Mouse (Mus musculus) heart, postnatal 0 days (tissue): ENCODE results near the gene Nuak2. TPM values are rescaled to one million over a fixed set of nuclear protein-coding genes. Genes with fewer than 3 reads are reported as not detected.
A peak's percentile ranks its signal among the peaks of the same experiment; 100 is the strongest.

ENCODE experiments used
- ATAC-seq: fragments of 200-750 bp; cut with Nextera tagmentation; 2 replicates; pipeline ENCODE4 v1.8.0; 2017; ENCODE audit warnings: low read depth, moderate number of reproducible peaks, moderate library complexity; ENCODE audit not compliant: insufficient read depth
- DNase-seq: peaks from one replicate; pipeline ENCODE4 v3.0.0-alpha.2; 2016; ENCODE audit warnings: low spot score
- H3K27ac ChIP-seq: fragments of 300-500 bp; sonication (generic); 2 replicates; pipeline ENCODE4 v1.5.1; 2014; ENCODE audit warnings: low read depth, mild to moderate bottlenecking
- H3K27me3 ChIP-seq: fragments of 300-500 bp; sonication (generic); 2 replicates; pipeline ENCODE4 v1.6.1; 2014; ENCODE audit warnings: low read length, mixed read lengths; ENCODE audit not compliant: control insufficient read depth, insufficient read depth
- H3K36me3 ChIP-seq: fragments of 300-500 bp; sonication (generic); replicated peaks from 2 replicates; pipeline ENCODE4 v1.6.1; 2014; ENCODE audit warnings: low read length, mixed read lengths; ENCODE audit not compliant: control insufficient read depth, insufficient read depth
- H3K4me1 ChIP-seq: fragments of 300-500 bp; sonication (generic); 2 replicates; pipeline ENCODE4 v1.6.1; 2014; ENCODE audit warnings: antibody characterized with exemption; ENCODE audit not compliant: control insufficient read depth, insufficient read depth
- H3K4me2 ChIP-seq: fragments of 300-500 bp; sonication (generic); 2 replicates; pipeline ENCODE4 v1.6.1; 2014; ENCODE audit warnings: low read depth, mild to moderate bottlenecking, low read length, moderate library complexity
- H3K4me3 ChIP-seq: fragments of 300-500 bp; sonication (generic); 2 replicates; pipeline ENCODE4 v1.5.1; 2014; ENCODE audit warnings: low read depth, low read length
- H3K9ac ChIP-seq: fragments of 300-500 bp; sonication (generic); replicated peaks from 2 replicates; pipeline ENCODE4 v1.6.1; 2014; ENCODE audit warnings: low read depth, low read length, mixed read lengths
- H3K9me3 ChIP-seq: fragments of 300-500 bp; sonication (generic); replicated peaks from 2 replicates; pipeline ENCODE4 v1.6.1; 2016; ENCODE audit warnings: low read length; ENCODE audit not compliant: control insufficient read depth
- CTCF ChIP-seq: IDR thresholded peaks from 2 replicates; pipeline ENCODE4 v1.5.1; 2016; ENCODE audit warnings: antibody characterized with exemption, control low read depth, low read depth
- EP300 ChIP-seq: IDR thresholded peaks from 2 replicates; pipeline ENCODE4 v1.6.1; 2016; ENCODE audit warnings: antibody characterized with exemption, low read depth
- WGBS: fragments of 180-500 bp; shearing (Covaris S2); extraction: QIAGEN DNeasy Blood & Tissue Kit; methylation state at CpG from one replicate; pipeline ENCODE4 v1.1.7; 2014; 5-methylcytosine and 5-hydroxymethylcytosine counted together
- polyA plus RNA-seq: library from polyadenylated mRNA; unstranded; fragments of >200 nt; fragmentation: Nextera tagmentation; extraction: Ambion mirVana; gene quantifications from 2 replicates; pipeline ENCODE4 v1.2.1, GENCODE M21; 2015
- total RNA-seq: library from RNA; depleted of rRNA; stranded (reverse); fragments of >200 nt; gene quantifications from 2 replicates; pipeline ENCODE4 v1.2.3, GENCODE M21; 2014; ENCODE audit warnings: low replicate concordance

Nuak2 gene
- total and polyA plus RNA-seq, 2 experiments from 2014 or later, result 0.76 to 2.2 TPM

DNA sequence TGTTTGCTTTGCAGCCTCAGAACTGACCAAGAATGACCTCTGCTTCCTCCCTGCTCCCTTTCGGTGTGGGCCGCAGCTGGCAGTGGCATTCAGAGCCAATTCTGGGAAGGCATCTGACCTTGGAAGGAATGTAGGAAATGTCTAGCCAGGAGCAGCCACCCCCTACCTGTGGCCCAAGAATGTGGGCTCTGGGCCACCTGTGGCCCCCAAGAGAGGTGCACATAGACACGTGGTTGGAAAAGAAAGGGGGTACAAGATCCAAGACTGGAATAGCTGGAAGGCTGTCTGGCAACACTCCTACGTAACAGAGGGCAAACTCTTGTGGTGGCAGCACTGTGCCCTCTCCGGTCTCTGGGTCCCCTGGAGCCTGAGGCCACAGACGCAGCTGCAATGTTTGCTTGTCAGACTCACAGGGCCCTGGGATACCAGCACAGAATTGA, 39.3 kb downstream of the Nuak2 start:
- no peaks in the 10 kb centered on the region; the same call in 1 of the 2 replicates for H3K9me3 ChIP-seq
- peaks cover 31% of the 10 kb centered on the region for H3K36me3 ChIP-seq
- 37% methylated on average over 6 of the region's 6 CpGs for WGBS
- no peak for TF ChIP-seq CTCF
- no peak for TF ChIP-seq EP300
- H3K27ac ChIP-seq, result peak overlapping the region; percentile 45
- H3K4me1 ChIP-seq, result peaks cover 12% of the 10 kb centered on the region
- no peak overlapping the region for H3K4me3 ChIP-seq
- no peaks in the 10 kb centered on the region for H3K27me3 ChIP-seq
- no peak overlapping the region for H3K9ac ChIP-seq
- DNase-seq (no peak), ATAC-seq (peak; percentile 56)
- no peak overlapping the region for H3K4me2 ChIP-seq

GRCm38 (mm10) chr1:132355841-132356242, 39.9 kb downstream of the Nuak2 start:
- H3K27ac ChIP-seq, result no peak overlapping the region
- DNase-seq (peak; percentile 85), ATAC-seq (peak; percentile 65)
- H3K9ac ChIP-seq, result no peak overlapping the region
- H3K27me3 ChIP-seq, result no peaks in the 10 kb centered on the region
- H3K4me1 ChIP-seq, result peaks cover 12% of the 10 kb centered on the region
- WGBS, result 3% methylated on average over 3 of the region's 3 CpGs
- no peak overlapping the region for H3K4me3 ChIP-seq
- peaks cover 37% of the 10 kb centered on the region for H3K36me3 ChIP-seq
- TF ChIP-seq EP300 (no peak; the same call in 1 of the 2 replicates), CTCF (peak; percentile 99)
- H3K4me2 ChIP-seq, result no peak overlapping the region
- no peaks in the 10 kb centered on the region; the same call in 1 of the 2 replicates for H3K9me3 ChIP-seq

- Histone ChIP-seq H3K4me1 (peaks cover 12% of the 10 kb centered on the region), H3K4me3 (no peak overlapping the region), H3K36me3 (peaks cover 41% of the 10 kb centered on the region), H3K9ac (no peak overlapping the region), H3K4me2 (no peak overlapping the region), H3K9me3 (no peaks in the 10 kb centered on the region), H3K27me3 (no peaks in the 10 kb centered on the region), H3K27ac (no peak overlapping the region)
- ATAC-seq (no peak), DNase-seq (no peak)
- 44% methylated on average over 1 of the region's 1 CpGs for WGBS
- no peak for TF ChIP-seq EP300
- no peak for TF ChIP-seq CTCF
These were observed 40.9 kb downstream of the Nuak2 start for GRCm38 (mm10) chr1:132356841-132357240.

- peaks cover 39% of the 10 kb centered on the region for H3K36me3 ChIP-seq
- H3K9ac ChIP-seq, result no peak overlapping the region
- DNase-seq, result no peak
- no peaks in the 10 kb centered on the region for H3K27me3 ChIP-seq
- TF ChIP-seq EP300, result no peak
- no peak for TF ChIP-seq CTCF
- H3K4me1 ChIP-seq, result no peaks in the 10 kb centered on the region
- no peak overlapping the region for H3K4me2 ChIP-seq
- no peak overlapping the region for H3K4me3 ChIP-seq
- no peaks in the 10 kb centered on the region for H3K9me3 ChIP-seq
- ATAC-seq, result no peak
- 33% methylated on average over 6 of the region's 6 CpGs for WGBS
- no peak overlapping the region for H3K27ac ChIP-seq
These were observed 46.0 kb downstream of the Nuak2 start for GRCm38 (mm10) chr1:132361959-132362358.

- WGBS, result 65% methylated on average over 3 of the region's 3 CpGs
- peaks cover 17% of the 10 kb centered on the region for H3K36me3 ChIP-seq
- no peak overlapping the region for H3K27ac ChIP-seq
- H3K9me3 ChIP-seq, result no peaks in the 10 kb centered on the region
- ATAC-seq (no peak), DNase-seq (no peak)
- TF ChIP-seq EP300, result no peak
- no peak for TF ChIP-seq CTCF
- no peaks in the 10 kb centered on the region for H3K27me3 ChIP-seq
- peaks cover 7% of the 10 kb centered on the region; the same call in 1 of the 2 replicates for H3K4me1 ChIP-seq
- no peak overlapping the region for H3K4me3 ChIP-seq
- no peak overlapping the region for H3K4me2 ChIP-seq
- no peak overlapping the region for H3K9ac ChIP-seq
These were observed 48.5 kb downstream of the Nuak2 start for GRCm38 (mm10) chr1:132364388-132364787.

DNA sequence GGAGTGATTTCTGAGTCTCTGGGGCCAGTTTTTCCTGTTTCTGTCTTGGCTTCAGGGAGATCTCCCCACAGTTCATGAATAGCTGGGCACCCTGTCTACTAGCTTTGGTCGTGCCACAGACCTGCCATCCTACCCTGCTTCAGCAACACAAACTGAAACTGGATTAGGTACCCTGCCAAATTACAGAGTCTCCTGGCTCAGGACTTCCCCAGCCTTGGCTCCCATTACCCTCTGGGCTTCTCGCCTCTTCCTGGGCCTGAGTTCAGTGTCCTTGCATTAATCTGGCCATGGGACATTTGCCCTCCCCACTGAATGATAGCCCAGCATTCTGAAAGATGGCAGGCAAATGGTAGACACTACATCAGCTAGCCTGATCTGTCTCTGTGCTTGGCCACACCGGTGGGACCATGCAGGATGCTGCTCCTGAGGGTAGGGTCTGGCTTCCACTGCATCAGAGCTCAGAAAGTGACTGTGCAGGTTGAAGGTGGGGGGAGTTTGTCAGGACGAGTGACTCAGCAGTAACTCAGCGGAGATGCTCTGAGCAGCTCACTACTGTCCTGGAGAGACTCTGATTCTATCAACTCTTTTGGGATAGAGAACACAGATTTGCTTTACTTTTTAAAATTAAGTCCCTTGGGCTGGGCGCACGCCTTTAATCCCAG, 49.1 kb downstream of the Nuak2 start:
- TF ChIP-seq EP300 (no peak), CTCF (no peak)
- no peak overlapping the region for H3K27ac ChIP-seq
- 83% methylated on average over 7 of the region's 7 CpGs for WGBS
- H3K27me3 ChIP-seq, result no peaks in the 10 kb centered on the region
- H3K4me1 ChIP-seq, result peaks cover 7% of the 10 kb centered on the region; the same call in 1 of the 2 replicates
- ATAC-seq (no peak), DNase-seq (no peak)
- no peak overlapping the region for H3K4me3 ChIP-seq
- H3K36me3 ChIP-seq, result peaks cover 11% of the 10 kb centered on the region
- H3K9me3 ChIP-seq, result no peaks in the 10 kb centered on the region
- no peak overlapping the region for H3K4me2 ChIP-seq
- no peak overlapping the region for H3K9ac ChIP-seq
